In the genomic region with DNA sequence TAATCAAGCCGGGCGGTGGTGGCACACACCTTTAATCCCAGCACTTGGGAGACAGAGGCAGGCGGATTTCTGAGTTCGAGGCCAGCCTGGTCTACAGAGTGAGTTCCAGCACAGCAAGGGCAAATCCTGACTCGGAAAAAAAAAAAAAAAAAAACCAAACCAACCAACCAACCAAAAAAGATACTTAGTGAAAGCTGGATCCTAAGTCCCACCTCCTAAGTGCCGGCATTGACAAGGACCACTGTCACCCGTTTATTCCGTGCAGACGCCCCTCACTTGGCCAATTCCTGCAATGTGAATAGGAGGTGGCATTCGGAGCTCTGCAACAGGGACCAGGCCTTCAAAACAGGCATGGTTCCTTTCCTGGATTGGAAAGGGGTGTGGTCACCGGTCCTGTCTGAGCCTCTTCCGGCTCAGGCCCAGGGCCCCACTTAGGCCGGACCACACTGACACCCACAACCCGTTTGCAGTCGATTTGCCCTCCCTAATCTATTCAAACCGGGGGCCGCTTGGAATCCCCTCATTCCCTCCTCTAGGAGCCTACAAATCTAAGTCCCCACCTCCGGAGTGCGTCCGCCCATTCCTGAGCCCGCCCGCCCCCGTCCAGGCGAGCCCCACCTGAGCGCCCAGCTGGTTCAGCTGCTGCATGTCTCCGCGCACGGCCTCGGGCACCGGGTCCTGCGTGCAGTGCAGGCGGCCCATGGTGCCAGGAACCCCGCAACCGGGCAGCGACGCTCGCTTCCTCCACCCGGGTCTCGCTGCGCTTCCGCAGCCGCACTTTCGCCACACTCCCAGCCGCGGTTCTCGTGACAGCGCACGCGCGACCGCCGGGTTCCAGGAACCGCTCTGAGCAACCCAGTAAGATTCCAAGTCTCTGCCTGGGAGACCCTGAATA, we compare ENCODE assay signal across 1 mouse cellular context.
TF ChIP-seq lines count a peak whose summit lies in the region.

A gene (minus strand): TSS at position 806 of the 895 bp plus-strand sequence.

TF ChIP-seq in CH12.LX, 34 proteins besides CTCF, POLR2A, EP300 and RAD21:
- TF ChIP-seq ELF1 (IDR thresholded peaks at IDR 0.05; ENCODE audit: low read depth, low read length) (peak; percentile 85), RCOR1 (conservative IDR thresholded peaks at IDR 0.05; ENCODE audit: low read depth, low read length) (no peak), CHD2 (IDR thresholded peaks at IDR 0.05; ENCODE audit: low read length) (peak; percentile 1; the same call in 1 of the 2 replicates), NELFE (IDR thresholded peaks at IDR 0.05; ENCODE audit: low read depth, low read length) (peak; percentile 64), TCF12 (IDR thresholded peaks at IDR 0.05; ENCODE audit: low read depth, low read length) (peak; percentile 70; the same call in 1 of the 2 replicates), USF2 (conservative IDR thresholded peaks at IDR 0.05; ENCODE audit: low read depth, low read length) (no peak), MXI1 (IDR thresholded peaks at IDR 0.05; ENCODE audit: low read depth, low read length) (peak; percentile 90), MYC (IDR thresholded peaks at IDR 0.05; ENCODE audit: low read depth, low read length) (peak; percentile 43; the same call in 1 of the 2 replicates), NRF1 (IDR thresholded peaks at IDR 0.05; ENCODE audit: low read depth, low read length) (peak; percentile 84), MAX (IDR thresholded peaks at IDR 0.05; ENCODE audit: low read length) (no peak), ZC3H11A (IDR thresholded peaks at IDR 0.05; ENCODE audit: low read depth, low read length) (peak; percentile 42; the same call in 1 of the 2 replicates), UBTF (IDR thresholded peaks at IDR 0.05; ENCODE audit: low read depth, low read length) (peak; percentile 92), E2F4 (IDR thresholded peaks at IDR 0.05; ENCODE audit: insufficient replicate concordance, low read depth, low read length) (no peak), PAX5 (IDR thresholded peaks at IDR 0.05; ENCODE audit: low read length) (no peak), USF1 (IDR thresholded peaks at IDR 0.05; ENCODE audit: low read depth, low read length) (no peak), JUN (IDR thresholded peaks at IDR 0.05; ENCODE audit: insufficient read depth, low read depth, low read length) (no peak), IRF4 (IDR thresholded peaks at IDR 0.05; ENCODE audit: low read depth, low read length) (no peak; the same call in none of the 2 replicates), POLR2AphosphoS2 (IDR thresholded peaks at IDR 0.05; ENCODE audit: low read depth, low read length) (no peak), CHD1 (IDR thresholded peaks at IDR 0.05; ENCODE audit: low read depth, low read length) (no peak; the same call in 1 of the 2 replicates), JUND (conservative IDR thresholded peaks at IDR 0.05; ENCODE audit: low read depth, low read length) (no peak), GABPA (IDR thresholded peaks at IDR 0.05; ENCODE audit: insufficient replicate concordance, low read depth, low read length) (no peak), ZNF384 (IDR thresholded peaks at IDR 0.05; ENCODE audit: low read depth, low read length) (peak; percentile 84), BHLHE40 (IDR thresholded peaks at IDR 0.05; ENCODE audit: low read depth, low read length) (peak; percentile 82), HCFC1 (IDR thresholded peaks at IDR 0.05; ENCODE audit: low read depth, low read length) (peak; percentile 71), ZMIZ1 (IDR thresholded peaks at IDR 0.05; ENCODE audit: low read depth, low read length) (peak; percentile 83), MAZ (IDR thresholded peaks at IDR 0.05; ENCODE audit: low read depth, low read length) (no peak), MEF2A (IDR thresholded peaks at IDR 0.05; ENCODE audit: borderline replicate concordance, low read depth, low read length) (no peak), ETS1 (conservative IDR thresholded peaks at IDR 0.05; ENCODE audit: low read depth, low read length) (no peak), SMC3 (IDR thresholded peaks at IDR 0.05; ENCODE audit: low read depth, low read length) (no peak), KAT2A (IDR thresholded peaks at IDR 0.05; ENCODE audit: insufficient replicate concordance, low read length) (0 out of 2 replicates have a peak, but pooled peaks have one; percentile 9), SIN3A (IDR thresholded peaks at IDR 0.05; ENCODE audit: low read length) (no peak; the same call in 1 of the 2 replicates), ZKSCAN1 (IDR thresholded peaks at IDR 0.05; ENCODE audit: borderline replicate concordance, low read depth, low read length) (no peak), TBP (conservative IDR thresholded peaks at IDR 0.05; ENCODE audit: low read depth, low read length) (no peak), MAFK (IDR thresholded peaks at IDR 0.05; ENCODE audit: insufficient replicate concordance, low read length) (no peak)
TF ChIP-seq in CH12.LX: peak in this region for 14.
